Mouse (Mus musculus): Measurements from ENCODE around the gene Fbxo3.
"Not testable (repeated sequence)": the region's sequence is repeated elsewhere in the genome, so short reads cannot be mapped to it uniquely, and the experiment has no call there.

- TF ChIP-seq CTCF (IDR thresholded peaks at IDR 0.05; ENCODE audit: low read depth, low read length); POLR2A (IDR thresholded peaks at IDR 0.05; ENCODE audit: insufficient read depth, low read length); EP300 (IDR thresholded peaks at IDR 0.05; ENCODE audit: insufficient read depth, low read depth, low read length): not testable (repeated sequence)
Observed at GRCm38 (mm10) chr2:104081436-104082050, 54.0 kb downstream of the Fbxo3 start.

All from ES-Bruce4 (cell line).